Mouse (Mus musculus) erythroblast, adult 5-6 weeks (primary cell): Measurements from ENCODE around the gene Med14. TPM values are rescaled to one million over a fixed set of nuclear protein-coding genes. Genes with fewer than 3 reads are reported as not detected.

Source experiments
- ATAC-seq: replicated peaks from 2 replicates; pipeline ENCODE4 v1.8.0; 2016; ENCODE audit warnings: moderate number of reproducible peaks, mild to moderate bottlenecking, moderate TSS enrichment, inconsistent platforms; ENCODE audit not compliant: poor library complexity, low FRiP score, severe bottlenecking
- total RNA-seq, 2 experiments: library from RNA; stranded (forward) in 1 of 2; stranded (reverse) in 1 of 2; fragments of 150-400 nt in 1 of 2; fragments of 200-764, 138-1000 nt in 1 of 2; gene quantifications; 2 replicates each; pipeline versions ENCODE4 v1.2.3 to v1.2.4; 2015 to 2017; ENCODE audit warnings: low replicate concordance in 2 of 2

The Med14 gene
- total RNA-seq (2015; ENCODE audit: low replicate concordance) (28.2 and 37.3 TPM in 2 replicates), total RNA-seq (2017; ENCODE audit: low replicate concordance) (8.5 and 8.8 TPM in 2 replicates)

DNA sequence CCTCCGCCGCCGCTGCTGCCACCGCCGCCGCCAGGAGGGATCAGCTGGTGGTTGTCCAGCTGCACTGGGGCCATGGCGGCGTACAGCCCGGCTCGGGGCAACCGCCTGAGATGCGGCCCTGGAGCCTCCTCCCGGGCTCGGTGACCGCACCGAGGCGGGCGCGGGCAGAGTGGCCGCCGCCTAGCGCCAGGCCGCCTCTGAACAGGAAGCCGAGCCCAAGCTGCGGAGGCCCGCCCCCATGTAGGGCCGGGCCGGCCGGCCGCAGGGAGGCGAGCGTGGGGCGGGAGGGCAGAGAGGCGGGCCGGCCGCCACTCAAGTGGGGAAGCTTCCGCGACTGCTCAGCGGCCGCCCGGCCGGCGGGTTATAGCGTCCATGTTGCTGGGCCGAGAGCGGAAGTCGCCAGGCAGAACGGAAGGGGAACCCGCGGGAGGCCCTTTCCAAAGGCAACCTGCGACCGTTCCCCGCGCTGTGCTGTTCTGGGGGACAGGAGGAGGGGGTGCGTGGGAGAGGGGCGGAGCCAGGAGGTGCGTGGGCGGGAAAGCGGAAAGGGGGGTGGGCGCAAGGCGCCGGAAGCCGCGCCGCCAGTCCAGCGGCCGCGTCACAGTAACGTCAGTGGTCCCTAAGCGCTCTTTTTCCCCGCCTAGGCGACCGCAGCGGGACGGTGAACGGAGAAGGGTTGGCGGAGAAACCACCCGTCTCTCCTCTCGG lies at the start of gene Med14:
Gene Med14, minus strand, starts transcription at position 448 of the 708 bp plus-strand sequence.
- ATAC-seq: peak; percentile 95

- no peak for ATAC-seq
These were observed 38.7 kb upstream of the Med14 start for GRCm38 (mm10) chrX:12800559-12800958.

DNA sequence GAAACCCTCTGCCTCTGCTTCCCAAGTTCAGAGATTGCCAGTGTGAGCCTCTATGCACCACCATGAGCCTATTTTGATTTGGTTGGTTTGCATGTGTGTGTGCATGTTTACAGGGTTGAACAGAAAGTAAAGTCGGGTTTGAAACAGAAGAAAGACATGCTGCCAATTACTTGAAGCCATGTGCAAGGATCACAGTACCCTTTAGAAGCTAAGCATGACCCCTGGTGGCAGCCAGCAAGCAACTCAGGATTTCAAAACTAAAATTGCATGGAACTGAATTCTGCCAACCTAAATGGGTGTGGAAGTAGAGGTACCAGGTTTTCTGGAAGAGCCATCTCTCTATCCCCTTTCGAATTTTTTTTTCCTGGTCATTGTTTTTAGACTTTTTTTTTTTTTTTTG lies 33.0 kb upstream of the Med14 start:
- ATAC-seq: no peak

DNA sequence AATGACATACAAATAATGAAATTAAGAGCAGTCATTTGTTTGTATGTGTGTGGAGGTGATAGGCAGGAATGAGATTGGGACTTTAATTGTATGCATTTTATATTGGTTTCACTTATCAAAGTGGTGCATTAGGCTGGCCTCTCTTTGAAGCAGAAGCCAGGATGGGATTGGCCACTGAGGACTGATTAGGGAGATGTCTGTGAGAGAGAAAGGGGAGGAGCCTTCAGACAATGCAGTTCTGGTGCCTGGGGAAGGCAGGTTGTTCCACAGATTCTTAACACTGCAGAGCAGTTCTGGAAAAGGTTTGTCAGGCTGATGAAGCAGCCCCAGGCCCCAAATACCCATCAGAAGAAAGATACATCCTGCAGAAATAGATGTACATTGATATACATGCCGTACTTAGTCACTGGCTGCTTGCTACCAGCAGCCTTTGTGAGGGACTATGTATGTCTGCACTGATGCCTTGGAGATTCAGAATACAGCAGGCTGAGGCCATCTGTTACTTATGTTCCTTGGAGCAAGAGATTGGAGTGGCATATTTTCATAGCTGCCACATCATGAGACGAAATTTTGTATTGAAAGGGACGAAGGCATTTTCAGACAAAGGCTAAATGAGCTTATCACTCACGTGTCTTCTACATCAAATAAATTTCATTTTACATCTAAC lies 29.9 kb upstream of the Med14 start:
- ATAC-seq: no peak

DNA sequence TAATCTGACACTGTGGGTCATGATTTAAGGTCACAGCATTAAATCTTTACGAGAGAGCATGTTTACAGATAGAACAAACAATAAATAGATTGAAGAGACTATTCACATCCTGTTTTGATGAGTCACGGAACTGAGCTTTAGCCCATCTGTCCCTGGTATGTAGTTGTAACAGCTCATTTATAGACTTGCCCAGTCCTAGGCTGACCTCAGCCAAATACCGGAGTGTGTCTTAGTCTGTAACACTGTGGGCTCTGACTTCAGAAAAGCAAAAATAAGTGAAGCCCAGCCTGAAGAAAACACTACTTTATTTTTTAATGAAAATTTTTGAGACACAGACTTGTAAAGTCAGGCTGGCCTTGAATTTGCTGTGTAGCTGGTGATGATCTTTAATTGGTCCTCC lies 11.4 kb upstream of the Med14 start:
- no peak for ATAC-seq

DNA sequence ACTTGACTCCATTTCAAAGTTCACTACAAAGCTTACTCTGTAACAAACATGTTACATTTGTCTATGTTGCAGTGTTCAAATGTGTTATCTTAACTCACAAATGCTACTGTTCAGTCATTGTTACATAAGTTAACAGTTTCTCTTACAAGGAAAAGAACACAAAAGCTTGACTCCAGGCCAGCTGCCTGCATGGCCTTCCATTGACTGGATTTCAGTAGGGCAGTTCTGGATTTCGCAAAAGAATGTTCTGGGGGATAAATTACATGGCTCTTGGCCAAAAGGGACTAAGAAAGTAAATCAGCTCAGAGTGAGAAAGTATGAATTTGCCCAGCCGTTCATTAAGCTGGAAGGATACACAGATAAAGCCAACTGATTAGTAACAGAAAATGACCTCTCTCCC lies 9.7 kb upstream of the Med14 start:
- no peak for ATAC-seq

DNA sequence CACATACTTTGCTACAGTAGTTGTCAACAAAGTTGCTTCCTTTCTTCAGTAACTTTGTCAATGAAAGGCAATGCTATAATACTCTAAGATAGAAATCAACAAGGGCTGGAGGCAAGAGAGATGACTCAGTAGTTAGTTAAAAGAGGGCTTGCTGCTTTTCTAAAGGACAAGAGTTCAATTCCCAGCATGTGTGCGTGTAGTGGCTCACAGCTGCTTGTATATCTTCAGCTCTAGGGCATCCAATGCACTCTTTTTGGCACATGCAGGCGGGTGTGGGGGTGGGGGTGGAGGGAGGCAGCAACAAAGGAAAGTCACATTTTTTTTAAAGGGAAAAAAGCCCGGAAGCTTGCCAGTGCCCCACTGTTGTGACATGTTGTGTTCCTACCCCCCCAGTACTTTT lies 6.7 kb upstream of the Med14 start:
- no peak for ATAC-seq

DNA sequence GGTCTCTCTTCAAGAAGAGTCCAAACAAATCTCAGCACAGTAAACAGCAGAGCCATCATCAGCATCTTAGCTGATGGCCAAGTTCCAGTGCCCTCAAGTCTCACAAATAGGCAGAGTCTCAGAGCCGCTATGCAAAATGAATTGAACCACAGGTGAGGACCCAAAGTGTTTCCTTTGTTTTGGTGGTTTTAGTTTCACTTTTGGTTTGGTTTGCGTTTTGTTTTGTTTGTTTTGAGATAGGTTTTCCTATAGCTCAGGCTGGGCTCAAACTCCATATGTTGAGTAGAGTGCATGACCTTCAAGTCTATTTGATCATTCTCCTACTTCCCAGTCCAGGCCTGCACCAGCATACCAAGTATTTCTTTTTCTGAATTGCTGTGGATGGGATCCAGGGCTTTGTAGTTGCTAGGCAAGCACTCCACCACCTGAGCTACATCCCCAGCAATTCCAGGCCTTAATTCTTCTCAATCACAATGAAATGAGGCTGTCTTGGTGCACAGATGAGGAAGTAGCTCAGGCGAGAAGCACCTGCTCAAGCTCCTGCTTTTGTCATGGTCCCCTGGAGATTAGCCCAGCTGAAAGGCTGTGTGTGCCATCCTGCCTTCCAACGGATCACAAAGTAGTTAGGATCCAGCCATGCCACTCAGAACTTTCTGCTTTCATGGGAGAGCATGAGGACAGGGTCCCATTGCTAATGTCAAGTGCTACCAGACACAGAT lies 5.1 kb upstream of the Med14 start:
- ATAC-seq: no peak

DNA sequence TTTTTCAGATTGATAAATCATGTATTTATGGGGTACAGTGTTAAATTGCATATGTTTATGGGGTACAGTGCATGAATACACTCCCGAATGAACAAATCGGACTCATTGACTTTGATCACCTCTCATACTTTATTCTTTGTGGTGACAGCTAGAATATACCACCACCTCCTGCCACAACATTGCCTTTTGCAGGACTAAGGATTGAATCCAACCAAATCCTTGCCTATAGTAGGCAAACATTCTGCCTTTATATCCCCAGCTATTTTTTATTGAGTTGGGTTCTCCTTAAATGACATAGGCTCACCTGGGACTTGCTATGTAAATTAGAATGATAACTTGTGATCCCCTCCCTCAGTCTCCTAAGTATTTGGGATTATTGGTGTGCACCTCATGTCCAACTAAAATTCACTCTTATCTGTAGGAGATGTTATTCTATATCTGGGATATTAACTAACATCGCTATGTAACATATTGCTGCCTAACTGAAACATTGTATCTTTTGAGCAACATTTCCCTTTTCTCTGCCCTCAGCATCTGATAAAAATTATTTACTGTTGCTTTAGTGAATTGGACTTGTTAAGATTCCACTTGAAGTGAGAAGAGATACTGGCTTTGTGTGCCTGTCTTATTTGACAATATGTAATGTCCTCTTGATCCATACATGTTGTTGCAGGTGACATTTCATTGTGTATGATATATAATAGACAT lies 1.4 kb upstream of the Med14 start:
- ATAC-seq: no peak

- no peak for ATAC-seq
These were observed 657 bp upstream of the Med14 start for GRCm38 (mm10) chrX:12762334-12763126.

- peak; percentile 34; the same call in 1 of the 2 replicates for ATAC-seq
These were observed 631 bp downstream of the Med14 start for GRCm38 (mm10) chrX:12761259-12761625.

- no peak for ATAC-seq
These were observed 1.4 kb downstream of the Med14 start for GRCm38 (mm10) chrX:12760501-12760900.

- no peak for ATAC-seq
These were observed 2.2 kb downstream of the Med14 start for GRCm38 (mm10) chrX:12759625-12760024.

DNA sequence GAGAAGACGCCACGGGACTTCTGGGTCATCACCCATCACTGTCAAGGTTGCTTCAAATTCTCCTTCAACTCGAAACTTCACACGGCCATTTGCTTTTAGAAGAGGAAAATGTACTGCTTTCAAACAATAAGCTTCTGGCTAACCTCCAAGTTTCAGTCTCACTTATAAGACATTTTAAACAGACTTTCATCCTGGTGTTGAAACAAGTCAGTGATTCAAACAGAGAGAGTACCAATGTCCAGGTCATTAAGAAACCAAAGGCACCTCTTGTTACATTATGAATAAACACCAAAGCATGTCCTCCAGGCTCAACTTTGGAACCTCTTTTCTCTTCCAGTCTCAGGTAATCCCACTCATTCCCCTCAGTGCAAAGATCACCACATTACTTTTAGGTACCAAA lies 14.0 kb downstream of the Med14 start:
- no peak for ATAC-seq

GRCm38 (mm10) chrX:12746729-12747128 lies 15.1 kb downstream of the Med14 start:
- ATAC-seq: no peak

GRCm38 (mm10) chrX:12740396-12740795 lies 21.5 kb downstream of the Med14 start:
- no peak for ATAC-seq

DNA sequence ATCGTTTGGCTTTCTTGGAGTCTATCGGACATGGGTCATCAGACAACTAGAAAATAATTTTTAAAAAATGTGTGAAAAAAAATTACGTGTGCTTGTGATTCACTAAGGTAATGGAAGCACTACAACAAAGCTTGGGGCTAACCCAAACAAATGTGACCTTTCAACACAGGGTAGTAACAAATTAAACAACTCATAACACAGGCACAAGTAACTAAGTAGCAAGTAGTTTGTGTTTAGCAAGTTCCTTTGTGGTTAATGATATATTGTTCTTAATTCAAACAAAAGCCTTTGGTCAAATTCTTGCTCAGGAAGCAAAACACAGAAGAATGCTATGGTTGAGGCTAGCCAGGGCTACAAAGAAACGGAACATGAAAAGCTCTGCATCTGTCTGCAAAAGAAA lies 45.8 kb downstream of the Med14 start:
- no peak for ATAC-seq

- no peak for ATAC-seq
These were observed 48.1 kb downstream of the Med14 start for GRCm38 (mm10) chrX:12713796-12714195.

GRCm38 (mm10) chrX:12686910-12687309 lies 75.0 kb downstream of the Med14 start:
- no peak for ATAC-seq

GRCm38 (mm10) chrX:12686071-12686470 lies 75.8 kb downstream of the Med14 start:
- ATAC-seq: no peak
